Mouse (Mus musculus) heart, adult 2 months (tissue): ENCODE measurements at regions not wholly inside any gene's neighbourhood (a gene's known extent, or its start where the extent isn't known, plus 50 kb on each side); places are given as distances from the start of the nearest gene placed in this dataset.

Experiments
- CTCF ChIP-seq: fragments of 200-600 bp; IDR thresholded peaks from 2 replicates; pipeline ENCODE4 v1.8.1; 2022; ENCODE audit warnings: antibody characterized with exemption, mild to moderate bottlenecking, moderate library complexity
- POLR2A ChIP-seq: fragments of 200-500 bp; IDR thresholded peaks from 2 replicates; pipeline ENCODE4 v1.6.1; 2011; ENCODE audit warnings: mild to moderate bottlenecking, low read depth, low read length, control low read depth; ENCODE audit not compliant: insufficient read depth

DNA sequence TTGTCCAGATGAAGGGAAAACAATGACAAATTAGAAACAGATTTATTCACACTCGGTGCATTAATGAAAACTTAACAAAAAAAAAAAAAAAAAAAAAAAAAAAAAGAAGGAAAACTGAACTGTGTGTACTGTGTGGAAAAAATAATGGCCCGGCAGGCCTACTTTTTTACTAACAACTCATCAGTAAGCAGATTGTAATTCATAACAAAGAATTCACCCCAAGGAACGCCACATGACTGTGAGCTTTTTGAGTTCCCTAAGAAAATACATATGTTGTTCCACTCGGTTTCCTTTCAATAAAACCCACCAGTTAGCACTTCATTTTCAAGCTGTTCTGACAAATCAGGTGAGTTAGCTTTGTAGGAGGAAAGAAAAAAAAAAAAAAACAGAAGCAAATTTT, 254.4 kb upstream of the Tbx18 start:
- TF ChIP-seq POLR2A (no peak), CTCF (no peak)
